Mouse (Mus musculus) forebrain, embryonic 15.5 days (tissue): Measurements from ENCODE around the gene Sgk2. TPM values are rescaled to one million over a fixed set of nuclear protein-coding genes. Genes with fewer than 3 reads are reported as not detected.

ENCODE experiments used
- polyA plus RNA-seq: library from polyadenylated mRNA; unstranded; fragments of >200 nt; fragmentation: Nextera tagmentation; extraction: Ambion mirVana; gene quantifications from 2 replicates; pipeline ENCODE4 v1.2.1, GENCODE M21; 2015

Sgk2 gene
- polyA plus RNA-seq, 1 experiment from 2014 or later: not detected

Other genes with a start within 250 kb of the Sgk2 start
- gene Srsf6, start 55.8 kb upstream of the Sgk2 start, polyA plus RNA-seq: 172 and 180 TPM in 2 replicates
- 0.86 and 1.3 TPM in 2 replicates for gene L3mbtl1, start 43.9 kb upstream of the Sgk2 start, polyA plus RNA-seq
- gene Ift52, start 30.0 kb downstream of the Sgk2 start, polyA plus RNA-seq: 38.4 and 40.2 TPM in 2 replicates
- gene Mybl2, start 67.4 kb downstream of the Sgk2 start, polyA plus RNA-seq: 11.8 and 14.3 TPM in 2 replicates
- not detected in 2 replicates for gene Gtsf1l, start 100.5 kb downstream of the Sgk2 start, polyA plus RNA-seq
- gene Tox2, start 215.8 kb downstream of the Sgk2 start, polyA plus RNA-seq: 18.1 and 19.7 TPM in 2 replicates